Mouse (Mus musculus): ENCODE measurements at regions not wholly inside any gene's neighbourhood (a gene's known extent, or its start where the extent isn't known, plus 50 kb on each side); places are given as distances from the start of the nearest gene placed in this dataset.
A peak's percentile ranks its signal among the peaks of the same experiment; 100 is the strongest.

- DNase-seq (ENCODE audit: low spot score in 2 of 2): no peak
These were observed 82.0 kb downstream of the Cth start for GRCm38 (mm10) chr3:157842872-157843271.

DNA sequence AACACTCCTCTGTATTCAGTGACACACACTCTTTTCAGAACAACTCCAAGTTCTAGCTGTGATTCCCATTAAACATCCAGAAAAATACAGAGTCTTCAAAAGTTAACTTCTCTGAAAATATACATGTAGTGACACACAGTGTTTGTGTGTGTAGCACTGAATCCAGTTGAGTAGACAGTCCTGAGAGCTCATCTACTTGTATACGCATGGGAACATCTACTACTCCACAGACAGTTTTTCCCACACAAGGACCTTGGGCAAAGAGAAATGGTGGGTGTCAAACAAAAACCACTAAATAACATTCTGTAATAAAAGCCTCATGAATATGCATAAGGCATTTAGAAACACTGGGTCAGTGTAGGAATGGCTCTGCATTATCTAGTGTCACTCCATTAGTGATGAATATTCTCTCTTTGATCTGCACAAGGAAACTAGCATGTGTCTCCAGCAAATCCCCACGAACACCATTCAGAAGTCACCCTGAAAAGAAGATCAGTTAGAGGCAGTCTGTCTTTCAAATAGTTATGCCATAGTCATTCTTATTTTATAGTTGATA lies 83.6 kb downstream of the Cth start:
- no peak for DNase-seq (ENCODE audit: low spot score in 2 of 2)

DNA sequence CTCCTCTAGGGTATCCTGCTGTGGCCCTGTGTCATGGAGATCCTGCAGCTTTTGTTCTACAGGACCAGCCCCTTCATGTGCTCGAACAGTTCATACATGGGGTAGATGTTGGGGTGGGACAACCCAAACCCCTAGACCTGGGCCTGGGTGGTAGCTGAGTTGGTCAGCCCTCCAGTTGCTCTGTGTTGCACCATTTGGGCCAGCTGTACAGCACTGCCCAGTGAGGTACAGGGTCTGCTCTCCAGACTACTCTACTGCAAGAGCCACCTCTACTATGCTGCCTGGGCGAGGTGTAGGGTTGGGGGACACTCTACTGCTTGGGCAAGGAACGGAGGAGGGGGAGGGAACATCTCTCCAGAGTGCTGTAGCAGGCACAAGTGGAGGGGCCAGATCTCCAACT lies 120.6 kb downstream of the Cth start:
- no peak for DNase-seq (ENCODE audit: low spot score in 2 of 2)

GRCm38 (mm10) chr3:157803356-157803755 lies 121.5 kb downstream of the Cth start:
- no peak for DNase-seq (ENCODE audit: low spot score in 2 of 2)

DNA sequence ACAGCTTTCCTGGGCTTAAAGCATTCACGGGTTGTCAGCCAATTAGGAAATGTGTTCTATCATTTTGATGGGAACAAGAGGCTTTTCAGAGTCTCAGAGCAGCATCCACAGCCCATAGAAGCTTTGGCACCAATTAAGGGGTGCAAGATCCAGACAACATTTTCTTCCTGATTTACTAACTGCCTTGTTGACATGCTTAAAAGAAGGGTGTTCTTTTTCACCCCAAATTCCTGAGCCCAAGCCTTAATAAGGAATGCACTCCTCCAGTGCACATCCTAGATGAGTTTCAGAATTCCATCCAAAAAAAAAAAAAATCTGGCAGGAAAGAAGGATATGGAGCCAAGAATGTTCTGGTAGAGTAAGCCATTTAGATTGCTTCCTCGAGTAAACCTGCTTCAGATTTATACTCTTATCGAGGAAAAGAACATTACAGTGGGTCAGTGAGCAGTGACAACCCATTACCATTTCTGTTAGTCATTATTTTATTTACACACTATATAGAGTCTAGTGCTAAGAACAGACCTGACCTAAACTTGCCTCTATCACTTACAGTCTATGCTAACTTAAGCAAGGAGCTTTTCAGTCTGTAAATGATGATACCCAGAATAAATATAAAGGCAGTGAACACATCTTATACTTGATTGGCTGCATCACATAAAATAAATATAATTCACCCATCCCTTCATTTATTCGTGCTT lies 137.2 kb downstream of the Cth start:
- no peak for DNase-seq (ENCODE audit: low spot score in 2 of 2)

- no peak for DNase-seq (ENCODE audit: low spot score in 2 of 2)
These were observed 143.8 kb downstream of the Cth start for GRCm38 (mm10) chr3:157781071-157781470.

GRCm38 (mm10) chr3:157777779-157778178 lies 147.1 kb downstream of the Cth start:
- DNase-seq (ENCODE audit: low spot score in 2 of 2): no peak

GRCm38 (mm10) chr3:157763487-157764199 lies 161.2 kb downstream of the Cth start:
- no peak for DNase-seq (ENCODE audit: low spot score in 2 of 2)

DNA sequence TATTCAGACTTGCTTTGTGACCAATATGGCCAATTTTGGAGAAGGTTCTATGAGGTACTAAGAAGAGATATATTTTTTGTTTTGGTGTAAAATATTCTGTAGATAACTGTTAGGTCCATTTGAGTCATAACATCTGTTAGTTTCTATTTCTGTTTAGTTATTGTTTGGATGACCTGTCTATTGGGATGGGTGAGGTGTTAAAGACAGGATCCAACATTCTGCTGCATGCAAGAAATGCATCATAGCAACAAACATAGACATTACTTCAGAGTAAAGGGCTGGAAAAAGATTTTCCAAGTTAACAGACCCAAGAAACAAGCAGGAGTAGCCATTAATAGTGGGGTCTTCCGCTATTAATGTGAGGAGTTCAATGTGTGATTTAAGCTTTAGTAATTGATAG lies 165.0 kb downstream of the Cth start:
- DNase-seq (ENCODE audit: low spot score in 2 of 2): no peak

GRCm38 (mm10) chr3:157754826-157755225 lies 170.1 kb downstream of the Cth start:
- no peak for DNase-seq (ENCODE audit: low spot score in 2 of 2)

GRCm38 (mm10) chr3:157750266-157750665 lies 174.6 kb downstream of the Cth start:
- DNase-seq (ENCODE audit: low spot score in 2 of 2): no peak

GRCm38 (mm10) chr3:157748395-157749037 lies 176.4 kb downstream of the Cth start:
- no peak for DNase-seq (ENCODE audit: low spot score in 2 of 2)

DNA sequence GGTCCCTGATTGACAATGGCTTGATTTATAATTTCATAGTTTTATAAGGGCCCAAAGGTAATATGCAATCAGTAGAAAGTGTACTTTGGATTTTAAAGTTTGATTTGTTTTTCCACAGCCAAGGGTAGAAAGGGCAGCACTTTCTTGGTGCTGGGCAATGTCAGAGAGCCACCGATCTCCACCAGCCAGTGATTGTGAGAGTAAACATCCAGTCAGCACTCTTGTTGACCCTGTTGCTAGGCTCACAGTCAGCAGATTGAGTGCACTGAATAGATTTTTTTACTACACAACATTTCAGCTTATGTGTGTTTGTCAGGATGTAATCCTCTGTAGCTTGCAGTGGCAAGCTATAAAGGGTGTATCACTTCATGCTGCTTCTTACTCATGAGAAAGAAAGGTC lies 176.3 kb downstream of the Ptger3 start:
- DNase-seq (ENCODE audit: low spot score in 2 of 2): no peak

GRCm38 (mm10) chr3:157739628-157740294 lies 173.1 kb downstream of the Ptger3 start:
- DNase-seq (ENCODE audit: low spot score in 2 of 2): no peak

DNA sequence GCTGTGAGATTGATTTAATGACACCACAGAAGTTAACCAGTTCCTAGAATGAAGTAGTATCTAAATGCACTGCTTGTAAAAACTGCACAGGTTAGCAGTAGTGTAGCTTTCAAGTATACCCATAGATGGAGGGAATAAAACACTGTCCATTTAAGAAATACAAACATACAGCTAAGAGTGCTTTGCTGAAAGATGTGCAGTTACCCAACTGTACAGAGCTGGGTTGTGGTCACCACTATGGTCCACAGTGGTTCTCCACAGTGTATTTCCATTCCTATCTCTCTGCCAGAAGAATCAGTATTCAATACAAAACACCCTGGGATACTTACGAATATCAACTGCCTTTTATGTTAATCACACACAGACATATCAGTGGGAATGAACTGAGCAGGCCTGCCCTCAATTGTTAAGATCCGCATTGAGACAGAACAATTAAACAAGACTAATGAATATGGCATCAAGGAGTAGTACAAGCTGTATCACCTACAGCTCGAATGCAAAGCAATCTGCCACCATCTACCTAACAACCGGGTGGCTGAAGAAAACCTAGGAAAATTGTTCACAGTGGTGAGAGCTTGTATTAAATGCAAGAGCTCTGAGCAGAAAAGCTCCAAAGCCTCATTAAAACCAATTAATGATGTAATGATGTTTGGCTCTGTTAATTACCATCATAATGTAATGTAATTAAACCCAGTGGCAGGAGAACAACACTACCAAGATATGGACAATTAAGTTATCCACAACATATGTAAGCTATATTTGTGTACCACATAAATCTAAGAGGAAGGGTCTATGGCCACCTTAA lies 165.6 kb downstream of the Ptger3 start:
- DNase-seq (ENCODE audit: low spot score in 2 of 2): no peak

GRCm38 (mm10) chr3:157729711-157730367 lies 163.1 kb downstream of the Ptger3 start:
- no peak for DNase-seq (ENCODE audit: low spot score in 2 of 2)

DNA sequence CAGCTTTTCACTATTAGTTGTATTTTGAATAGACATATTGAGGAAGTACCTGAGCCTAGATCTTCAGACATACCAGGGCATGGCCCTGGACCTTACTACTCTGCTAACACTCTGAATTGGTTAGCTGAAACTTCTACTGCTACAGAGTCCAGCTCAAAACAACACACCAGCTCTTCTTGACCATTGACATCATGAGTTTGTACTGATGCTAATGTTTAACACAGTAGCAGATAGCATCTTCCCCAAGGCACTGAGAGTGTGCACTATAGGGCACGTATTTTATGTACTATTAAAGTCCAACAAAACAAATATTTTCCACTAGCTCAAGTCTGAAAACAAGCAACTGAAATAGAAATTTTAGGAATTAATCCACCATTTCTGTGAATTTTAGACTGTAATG lies 157.8 kb downstream of the Ptger3 start:
- no peak for DNase-seq (ENCODE audit: low spot score in 2 of 2)

- no peak for DNase-seq (ENCODE audit: low spot score in 2 of 2)
These were observed 156.5 kb downstream of the Ptger3 start for GRCm38 (mm10) chr3:157723184-157723583.

DNA sequence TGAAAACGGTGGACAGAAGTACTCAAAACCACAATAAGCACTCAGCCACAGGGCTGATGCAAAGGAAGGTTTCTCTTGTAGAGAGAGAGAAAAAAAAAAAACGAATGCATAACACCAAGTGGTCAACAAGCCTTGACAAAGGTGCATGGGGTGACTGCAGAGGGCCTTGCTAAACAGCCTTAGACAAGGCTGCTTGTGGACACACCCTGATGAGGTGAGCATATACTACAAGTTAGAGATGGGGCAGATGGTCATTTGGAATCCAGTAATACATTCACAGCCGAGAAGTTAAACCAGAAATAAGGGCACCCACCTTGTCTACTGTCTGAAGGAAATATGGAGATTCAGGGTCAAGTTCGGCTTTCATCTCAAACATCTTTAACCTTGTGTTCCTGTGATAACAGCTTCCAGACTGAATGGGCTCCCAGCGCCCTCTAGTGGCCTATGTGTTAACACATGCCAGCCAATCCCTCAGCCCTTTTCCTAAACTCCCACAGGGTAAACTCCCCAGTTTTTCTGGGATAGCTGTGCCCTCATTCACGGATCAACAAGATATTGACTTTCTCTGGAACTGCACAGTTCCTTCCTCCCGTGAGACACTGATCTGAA lies 150.7 kb downstream of the Ptger3 start:
- peak; percentile 16 to 42 for DNase-seq (ENCODE audit: low spot score in 2 of 2)

- DNase-seq (ENCODE audit: low spot score in 2 of 2): no peak
These were observed 147.3 kb downstream of the Ptger3 start for GRCm38 (mm10) chr3:157714023-157714422.
